Mouse (Mus musculus): ENCODE measurements at regions not wholly inside any gene's neighbourhood (a gene's known extent, or its start where the extent isn't known, plus 50 kb on each side); places are given as distances from the start of the nearest gene placed in this dataset.
A peak's percentile ranks its signal among the peaks of the same experiment; 100 is the strongest.

GRCm38 (mm10) chr1:95762244-95762643 lies 94.9 kb upstream of the St8sia4 start:
- no peak for TF ChIP-seq EP300 (IDR thresholded peaks at IDR 0.05; ENCODE audit: low read depth)
- TF ChIP-seq CTCF (IDR thresholded peaks at IDR 0.05; ENCODE audit: low read depth) = peak; percentile 86
